Mouse (Mus musculus) cerebellum, adult 11-12 months (tissue): ENCODE measurements at regions not wholly inside any gene's neighbourhood (a gene's known extent, or its start where the extent isn't known, plus 50 kb on each side); places are given as distances from the start of the nearest gene placed in this dataset.
"Not testable (repeated sequence)": the region's sequence is repeated elsewhere in the genome, so short reads cannot be mapped to it uniquely, and the experiment has no call there.

ENCODE experiments used
- DNase-seq: peaks from one replicate; pipeline ENCODE4 v3.0.0; 2022

- no peak for DNase-seq
Observed at GRCm38 (mm10) chr9:14059228-14059779, 215.6 kb upstream of the Sesn3 start.

DNA sequence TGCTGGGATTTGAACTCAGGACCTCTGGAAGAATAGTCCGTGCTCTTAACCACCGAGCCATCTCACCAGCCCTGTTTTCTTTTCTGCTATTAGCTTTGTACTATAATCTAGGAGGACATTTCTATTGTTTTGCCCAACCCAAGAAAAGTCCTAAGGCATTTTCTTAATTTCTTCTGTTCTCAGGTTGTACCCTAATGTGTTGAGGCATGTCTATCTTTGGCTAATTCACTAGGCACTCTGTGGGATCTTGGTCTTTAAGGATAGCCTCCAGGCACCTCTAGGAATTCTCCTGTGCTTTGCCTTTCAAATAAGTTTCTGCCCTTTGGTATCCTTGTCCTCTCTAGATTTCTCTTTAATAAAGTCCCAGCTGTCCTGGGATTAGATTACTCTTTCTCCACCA is 214.6 kb upstream of the Sesn3 start:
- no peak for DNase-seq

- no peak for DNase-seq
Observed at GRCm38 (mm10) chr9:14061389-14061788, 213.5 kb upstream of the Sesn3 start.

DNA sequence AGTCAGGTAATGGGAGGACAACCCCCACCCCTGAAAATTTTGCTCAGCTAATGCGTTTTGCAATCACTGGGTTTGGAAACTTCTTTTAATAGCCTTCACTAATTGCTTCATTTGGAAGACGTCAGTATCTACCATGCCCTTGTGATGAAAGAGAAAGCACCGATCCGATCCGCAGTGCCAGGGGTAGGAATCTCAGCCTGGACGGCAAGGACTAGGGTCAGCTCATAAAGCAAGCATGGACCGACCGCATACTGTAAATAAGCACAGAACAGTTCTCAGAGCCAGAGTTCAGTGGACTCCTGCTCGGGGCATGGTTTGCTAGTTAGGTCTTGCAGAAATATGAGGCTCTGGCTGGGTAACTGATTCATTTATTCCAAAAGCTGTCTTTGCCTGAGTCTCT is 213.0 kb upstream of the Sesn3 start:
- DNase-seq, result no peak

GRCm38 (mm10) chr9:14062706-14063105 is 212.2 kb upstream of the Sesn3 start:
- DNase-seq, result no peak

DNA sequence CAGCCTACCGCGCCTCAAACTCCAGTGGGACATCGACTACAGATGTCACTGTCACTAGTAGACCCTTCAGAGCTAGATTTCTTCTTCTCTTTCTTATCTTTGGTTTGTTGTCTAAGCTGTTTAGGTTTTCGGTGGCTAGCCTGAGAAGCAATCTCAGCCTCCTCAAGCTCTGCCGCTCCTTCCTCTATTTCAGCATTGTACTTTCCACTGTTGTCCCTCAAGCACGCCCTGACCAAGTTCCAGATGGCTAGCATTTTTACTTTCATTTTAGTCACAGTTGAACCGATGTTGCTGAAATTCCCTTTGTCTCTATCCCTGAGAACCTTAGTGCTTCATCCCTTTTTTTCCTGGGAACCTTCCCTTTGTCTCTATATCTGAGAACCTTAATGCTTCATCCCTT is 208.1 kb upstream of the Sesn3 start:
- DNase-seq, result not testable (repeated sequence)

DNA sequence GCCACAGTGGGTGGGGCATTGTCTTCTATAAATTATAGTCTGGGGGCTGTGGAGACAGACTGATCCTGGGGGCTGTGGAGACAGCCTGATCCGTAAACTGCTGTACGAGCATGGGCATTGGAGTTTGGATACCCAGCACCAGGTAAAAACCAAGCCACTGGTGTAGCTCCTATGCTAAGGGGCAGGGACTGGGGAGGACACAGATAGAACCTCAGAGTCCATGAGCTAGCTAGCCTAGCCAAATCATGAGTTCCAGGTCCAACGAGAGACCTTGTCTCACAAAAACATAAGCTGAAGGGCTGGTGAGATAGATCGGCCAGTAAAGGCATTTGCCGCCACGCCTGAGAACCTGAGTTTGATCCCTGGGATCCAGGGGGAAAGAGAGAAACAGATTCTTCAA is 205.8 kb upstream of the Sesn3 start:
- DNase-seq, result no peak

- DNase-seq, result no peak
Observed at GRCm38 (mm10) chr9:14069770-14070169, 205.1 kb upstream of the Sesn3 start.

GRCm38 (mm10) chr9:14071728-14072127 is 203.1 kb upstream of the Sesn3 start:
- no peak for DNase-seq

GRCm38 (mm10) chr9:14072950-14073349 is 201.9 kb upstream of the Sesn3 start:
- no peak for DNase-seq

DNA sequence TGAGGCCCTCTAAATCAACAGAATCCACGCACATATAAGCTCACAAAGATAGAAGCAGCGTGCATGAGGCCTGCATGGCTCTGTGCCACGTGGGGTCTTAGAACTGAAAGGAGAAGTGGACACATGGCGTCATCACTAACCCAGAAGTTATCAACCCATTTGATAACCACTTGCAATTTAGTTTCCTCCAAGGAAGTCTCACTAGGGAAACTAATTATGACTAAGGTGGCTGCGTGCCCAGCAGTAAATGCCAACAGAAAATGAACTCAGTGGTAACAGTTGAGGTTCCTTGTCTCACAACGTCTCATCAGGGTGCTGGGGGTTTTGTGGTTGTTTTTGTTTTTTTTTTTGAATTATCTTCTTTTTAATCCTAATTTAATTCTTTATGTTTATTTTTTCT is 200.6 kb upstream of the Sesn3 start:
- DNase-seq, result no peak

GRCm38 (mm10) chr9:14074866-14075265 is 200.0 kb upstream of the Sesn3 start:
- not testable (repeated sequence) for DNase-seq

DNA sequence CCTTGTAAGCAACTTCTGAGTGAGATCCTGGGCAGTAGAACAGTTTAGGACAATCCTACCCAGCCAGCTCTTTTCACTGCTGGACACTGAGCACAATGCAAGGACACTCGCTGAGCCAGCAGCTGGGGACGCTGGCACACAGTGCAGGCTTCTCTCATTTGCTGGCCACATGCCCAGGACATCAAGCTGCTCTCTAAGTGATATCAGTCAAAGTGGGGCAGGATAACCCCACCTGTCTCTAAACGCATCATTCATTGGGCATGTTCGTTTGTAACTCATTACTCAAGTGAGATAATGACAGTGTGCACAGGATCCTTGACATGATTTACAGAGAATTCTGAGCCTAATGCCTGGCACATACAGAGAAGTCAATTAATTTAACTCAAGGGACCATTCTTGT is 199.4 kb upstream of the Sesn3 start:
- peak; percentile 76 for DNase-seq

GRCm38 (mm10) chr9:14075868-14076267 is 199.0 kb upstream of the Sesn3 start:
- DNase-seq, result no peak

DNA sequence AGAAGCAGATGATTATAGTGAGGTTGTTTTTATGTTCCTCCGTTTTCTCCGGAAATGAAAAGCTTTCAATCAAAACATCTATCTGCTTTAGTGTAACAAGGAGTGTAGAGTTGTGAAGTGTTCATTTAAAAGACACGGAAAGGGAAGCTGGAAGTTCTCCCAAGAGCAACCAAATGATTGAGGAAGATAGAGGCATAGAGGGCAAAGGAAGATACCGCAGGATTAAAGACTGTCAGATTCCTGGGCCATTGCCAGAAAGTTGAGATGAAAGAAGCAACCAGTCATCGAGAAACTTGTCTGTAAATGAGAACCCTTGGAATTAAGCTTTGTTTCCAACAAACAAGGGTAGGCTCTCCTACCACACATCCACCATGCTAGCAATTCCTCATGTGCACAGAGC is 198.1 kb upstream of the Sesn3 start:
- no peak for DNase-seq

DNA sequence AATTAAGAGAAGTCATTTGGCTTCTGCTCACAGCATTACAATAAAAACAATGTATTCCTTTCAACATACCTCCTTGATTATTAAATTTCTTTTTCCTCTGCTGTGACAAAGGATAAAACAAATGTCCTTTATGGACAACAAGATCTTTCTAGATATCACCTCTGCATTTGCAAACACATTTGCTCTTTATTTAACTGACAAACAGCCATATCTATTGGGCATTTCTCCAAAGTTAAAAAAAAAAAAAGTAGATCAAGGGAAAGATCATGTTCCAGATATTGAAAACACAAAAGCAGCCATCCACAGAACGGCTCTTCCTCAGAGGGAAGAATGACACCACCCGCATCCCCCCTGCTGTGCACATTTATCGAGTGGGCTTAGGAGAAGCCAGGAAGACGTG is 193.7 kb upstream of the Sesn3 start:
- no peak for DNase-seq

GRCm38 (mm10) chr9:14086201-14086600 is 188.7 kb upstream of the Sesn3 start:
- no peak for DNase-seq

- no peak for DNase-seq
Observed at GRCm38 (mm10) chr9:14086611-14087010, 188.3 kb upstream of the Sesn3 start.

DNA sequence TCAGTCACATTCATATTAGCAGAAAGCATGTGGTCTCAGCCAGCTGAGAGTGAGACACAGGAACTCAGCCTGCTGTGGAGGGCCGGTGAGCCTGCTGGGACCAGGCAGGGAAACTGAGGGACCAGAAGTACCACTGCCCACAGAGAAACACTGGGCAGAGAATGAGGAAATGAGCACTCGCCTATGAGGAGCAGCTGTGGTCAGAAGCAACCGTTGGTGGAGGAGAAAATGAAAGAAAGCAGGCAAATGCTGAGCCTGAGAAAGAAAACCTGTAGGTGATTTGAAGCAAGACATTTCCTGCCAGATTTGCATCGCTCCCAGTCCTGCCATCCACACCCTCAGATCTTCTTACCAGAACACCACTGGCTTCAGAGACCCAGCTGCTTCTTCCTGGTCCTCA is 187.0 kb upstream of the Sesn3 start:
- no peak for DNase-seq

- peak; percentile 13 for DNase-seq
Observed at GRCm38 (mm10) chr9:14089791-14090256, 185.0 kb upstream of the Sesn3 start.

DNA sequence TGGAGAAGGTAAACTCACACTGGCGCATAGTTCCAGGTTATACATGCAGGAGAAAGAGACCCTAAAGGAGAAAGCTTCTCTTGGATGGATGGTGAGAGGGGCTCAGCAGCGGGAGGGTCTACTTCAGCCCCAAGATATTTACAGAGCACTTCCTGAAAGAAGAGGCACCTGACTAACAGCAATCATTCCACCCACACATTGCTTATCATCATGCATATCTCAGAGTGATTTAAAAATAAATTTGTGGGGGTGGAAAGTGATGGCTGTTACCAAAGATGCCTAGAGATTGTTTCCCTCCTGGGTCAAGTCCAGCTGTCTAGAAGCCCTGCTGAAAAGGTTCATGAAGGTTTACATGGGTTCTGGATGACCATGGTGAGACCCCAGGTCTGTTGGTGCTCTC is 184.4 kb upstream of the Sesn3 start:
- DNase-seq, result no peak

- DNase-seq, result no peak
Observed at GRCm38 (mm10) chr9:14091099-14091930, 183.6 kb upstream of the Sesn3 start.

GRCm38 (mm10) chr9:14092996-14093442 is 181.8 kb upstream of the Sesn3 start:
- no peak for DNase-seq

GRCm38 (mm10) chr9:14103538-14103937 is 171.3 kb upstream of the Sesn3 start:
- no peak for DNase-seq

- DNase-seq, result no peak
Observed at GRCm38 (mm10) chr9:14104921-14105320, 169.9 kb upstream of the Sesn3 start.
